Mouse (Mus musculus) T-helper 17 cell (primary cell): ENCODE measurements around the gene Crmp1.

Experiments
- in situ Hi-C, 2 experiments: fragments of 300-600 bp; cut with MboI, MseI; formaldehyde crosslinking; loops; 1 replicate in 1 of 2; 2 replicates in 1 of 2; pipeline ENCODE4 v1.15.1; 2025; ENCODE audit warnings: high pct_unique_total_duplicates in 2 of 2

Gene Crmp1

DNA sequence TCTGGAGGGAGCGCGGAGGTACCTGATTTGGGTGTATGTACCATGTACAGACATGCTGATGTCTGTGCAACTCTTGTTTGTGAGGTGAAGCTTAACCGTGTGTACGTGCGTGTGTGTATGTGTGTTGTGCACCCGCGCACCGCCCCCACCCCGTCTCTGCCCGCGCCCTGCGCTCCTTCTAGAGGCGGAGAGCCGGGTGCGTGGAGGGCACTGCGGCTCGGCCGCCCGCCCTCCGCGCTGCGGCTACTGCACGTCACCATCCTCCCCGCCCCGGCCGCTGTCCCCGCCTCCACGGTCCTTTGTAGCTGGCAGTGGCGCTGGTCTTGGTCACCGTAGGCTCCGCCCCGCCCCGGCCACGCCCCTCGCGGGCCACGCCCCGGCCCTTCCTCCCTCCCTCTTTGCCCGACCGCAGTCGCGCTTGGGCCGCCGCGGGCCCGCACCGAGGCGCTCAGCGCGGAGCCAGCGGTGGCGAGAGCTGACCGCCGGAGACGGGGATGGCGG, at the start of gene Crmp1:
Gene Crmp1 (plus strand): TSS at position 290 of the 501 bp plus-strand sequence.
- in situ Hi-C loops, result no loop called here

DNA sequence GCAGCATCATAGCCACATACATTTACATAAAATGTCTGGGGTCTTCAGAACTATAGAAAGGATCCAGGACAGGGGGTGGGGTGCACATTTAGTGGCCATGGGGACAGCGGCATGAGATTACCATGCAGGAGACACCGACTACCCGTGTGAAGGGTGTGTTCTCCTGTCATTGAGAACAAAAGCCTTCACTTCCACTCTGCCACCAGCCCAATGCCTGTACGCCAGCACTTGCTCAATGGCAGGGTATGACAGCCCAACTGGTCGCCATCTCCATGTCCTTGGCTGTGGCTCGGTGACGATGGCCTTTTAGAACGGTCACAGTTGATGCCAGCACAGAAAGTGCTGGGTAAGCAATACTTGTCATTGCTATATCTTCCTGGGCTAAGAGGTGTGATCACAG, 45.5 kb upstream of the Crmp1 start:
- in situ Hi-C loops, result no loop called here

DNA sequence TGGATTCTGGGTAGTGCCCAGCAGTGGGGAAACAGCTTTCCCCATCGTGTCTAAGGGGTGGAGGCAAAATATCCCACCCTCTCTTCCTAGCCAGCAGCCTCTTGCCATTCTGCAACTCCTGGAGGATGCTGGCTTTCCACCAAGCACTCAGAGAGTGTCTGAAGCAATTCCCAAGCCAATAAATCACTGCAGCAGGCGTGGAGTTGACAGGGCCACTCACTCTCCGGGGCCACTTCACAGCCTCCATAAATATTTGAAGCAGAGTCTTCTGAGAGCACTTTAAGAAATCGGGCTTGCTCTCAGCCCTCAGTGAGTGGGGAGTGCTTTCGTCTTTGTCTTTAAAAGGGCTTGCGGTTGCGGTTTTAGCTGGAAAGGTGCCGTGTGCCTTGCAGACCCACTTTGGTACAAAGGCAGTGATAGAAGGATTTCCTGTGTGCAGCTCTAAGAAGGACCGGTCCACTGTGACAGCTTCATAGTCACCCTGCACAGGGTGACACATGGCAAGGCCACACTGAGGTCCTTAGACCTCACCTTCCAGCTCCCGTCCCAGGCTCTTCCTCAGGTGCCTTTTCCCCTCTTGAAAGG, 45.0 kb upstream of the Crmp1 start:
- in situ Hi-C loops, result no loop called here

DNA sequence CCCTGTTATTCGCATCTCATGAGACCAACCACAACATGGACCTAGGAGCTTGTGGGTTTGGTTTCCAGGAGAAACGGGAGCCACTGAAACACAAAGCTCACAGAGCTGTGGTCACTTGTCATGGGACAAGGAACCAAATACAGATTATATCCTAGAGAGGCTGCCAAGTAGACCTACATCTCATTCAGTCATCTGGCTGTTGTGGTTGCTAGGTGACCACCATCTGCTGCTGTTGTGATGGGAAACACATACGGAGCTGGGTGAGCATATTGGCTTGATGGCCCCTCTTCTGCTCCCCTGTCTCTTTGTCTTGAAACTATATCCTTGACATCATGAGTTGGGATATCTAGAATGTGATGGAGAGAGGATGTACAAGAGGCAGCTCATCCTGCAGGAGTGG, 44.3 kb upstream of the Crmp1 start:
- in situ Hi-C loops, result no loop called here

DNA sequence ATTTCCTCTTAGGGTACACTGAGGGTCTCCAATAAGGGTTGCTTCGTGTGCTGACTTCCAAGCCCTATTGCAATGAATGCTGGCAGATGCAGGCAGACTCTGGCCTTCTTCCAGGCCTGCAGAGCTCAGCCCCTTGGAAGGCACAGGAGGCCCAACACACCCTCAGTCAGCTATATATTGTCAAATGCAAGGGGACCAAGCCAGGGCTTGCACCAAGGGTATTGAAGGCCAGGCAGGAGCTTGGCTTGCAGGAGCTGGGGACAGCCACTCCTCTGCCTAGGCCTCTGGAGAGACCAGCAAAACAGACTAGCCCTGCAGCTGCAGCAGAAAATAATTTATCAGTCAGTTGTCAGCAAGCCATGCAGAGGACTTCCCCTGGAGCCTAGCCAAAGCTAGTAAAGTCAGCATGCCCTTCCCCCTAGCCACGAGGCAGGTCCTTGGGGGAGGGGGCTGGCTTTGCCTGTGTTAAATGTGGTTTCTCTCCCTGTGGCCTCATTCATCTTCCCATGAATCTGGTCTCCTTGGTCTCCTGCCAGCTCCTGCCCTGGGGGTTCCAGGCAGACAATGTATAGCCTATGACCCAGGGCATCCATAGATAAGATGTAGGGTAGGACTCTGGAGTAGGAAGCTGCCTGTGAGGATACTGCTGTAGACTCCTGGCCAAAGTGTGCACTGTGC, 43.6 kb upstream of the Crmp1 start:
- in situ Hi-C loops, result no loop called here

DNA sequence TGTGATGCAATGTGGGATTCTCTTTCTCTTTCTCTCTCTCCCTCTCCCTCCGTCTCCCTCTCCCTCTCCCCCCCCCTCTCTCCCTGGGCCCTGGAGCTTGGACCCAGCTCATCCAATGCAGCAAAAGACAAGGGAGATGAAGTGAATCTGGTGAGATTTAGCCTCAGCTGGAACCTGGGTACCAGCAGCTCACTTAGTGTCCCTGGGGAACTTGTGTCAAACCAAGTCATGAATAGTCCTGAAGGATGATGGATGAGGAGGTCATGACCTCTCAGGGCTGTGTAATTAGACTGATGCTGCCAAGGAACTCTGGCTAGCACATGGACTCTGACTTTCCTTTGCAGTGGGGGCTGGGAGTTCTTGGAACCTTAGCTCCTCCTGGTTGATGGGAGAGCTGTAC, 39.5 kb upstream of the Crmp1 start:
- in situ Hi-C loops, result no loop called here

DNA sequence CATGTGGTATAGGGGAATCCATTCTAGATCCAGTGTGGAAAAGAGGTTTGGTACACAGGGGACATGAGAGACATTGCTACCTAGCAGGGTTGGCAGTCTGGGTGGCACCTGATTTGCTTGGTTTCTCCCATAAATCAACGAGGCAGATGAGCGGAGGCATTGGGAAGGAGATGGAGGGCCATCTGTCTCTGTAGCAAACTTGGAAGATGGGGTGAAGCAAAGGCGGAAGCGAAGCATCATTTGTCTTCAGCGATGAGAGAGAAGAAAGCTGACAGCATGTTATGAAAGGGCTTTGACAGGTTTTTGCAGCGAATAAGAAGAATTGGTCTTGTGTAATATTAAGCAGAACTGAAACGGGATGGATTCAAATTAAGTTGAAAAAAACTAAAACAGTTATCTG, 36.9 kb upstream of the Crmp1 start:
- in situ Hi-C loops, result no loop called here

DNA sequence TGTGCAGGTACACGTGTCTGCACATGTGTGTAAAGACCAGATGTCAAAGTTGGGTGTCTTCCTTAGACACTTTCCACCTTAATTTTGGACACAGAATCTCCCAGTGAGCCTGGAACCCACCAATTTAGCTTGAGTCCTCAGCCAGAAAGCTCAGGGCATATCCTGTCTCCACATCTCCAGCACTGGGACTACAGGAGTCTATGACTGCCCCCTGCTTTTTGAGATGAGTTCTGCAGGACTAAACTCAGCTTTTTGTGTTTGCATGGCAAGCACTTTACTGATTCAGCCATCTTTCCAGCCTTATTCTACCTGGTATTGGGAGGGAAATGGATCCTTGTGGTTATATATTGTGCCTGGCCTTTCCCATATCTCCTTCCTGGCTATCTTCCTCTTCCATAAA, 36.3 kb upstream of the Crmp1 start:
- in situ Hi-C loops, result no loop called here

DNA sequence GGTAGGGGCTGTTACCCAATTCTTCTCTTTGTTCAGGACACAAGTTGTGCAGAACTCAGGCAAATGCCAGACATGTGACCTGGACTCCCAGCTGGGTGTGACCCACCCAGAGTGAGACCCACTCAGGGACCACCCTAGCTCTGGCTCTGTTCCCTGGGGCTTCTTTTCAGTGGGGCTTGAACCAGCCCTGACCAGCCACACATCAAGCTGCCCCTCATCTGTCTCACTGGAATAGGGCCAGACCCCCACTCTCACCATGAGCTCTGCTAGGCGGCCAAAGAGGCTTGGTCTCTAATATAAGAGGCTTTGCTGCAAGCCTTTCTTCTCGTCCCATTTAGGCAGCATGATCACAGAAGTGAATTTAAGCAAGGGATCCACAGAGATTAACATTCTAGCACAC, 35.4 kb upstream of the Crmp1 start:
- in situ Hi-C loops, result no loop called here

DNA sequence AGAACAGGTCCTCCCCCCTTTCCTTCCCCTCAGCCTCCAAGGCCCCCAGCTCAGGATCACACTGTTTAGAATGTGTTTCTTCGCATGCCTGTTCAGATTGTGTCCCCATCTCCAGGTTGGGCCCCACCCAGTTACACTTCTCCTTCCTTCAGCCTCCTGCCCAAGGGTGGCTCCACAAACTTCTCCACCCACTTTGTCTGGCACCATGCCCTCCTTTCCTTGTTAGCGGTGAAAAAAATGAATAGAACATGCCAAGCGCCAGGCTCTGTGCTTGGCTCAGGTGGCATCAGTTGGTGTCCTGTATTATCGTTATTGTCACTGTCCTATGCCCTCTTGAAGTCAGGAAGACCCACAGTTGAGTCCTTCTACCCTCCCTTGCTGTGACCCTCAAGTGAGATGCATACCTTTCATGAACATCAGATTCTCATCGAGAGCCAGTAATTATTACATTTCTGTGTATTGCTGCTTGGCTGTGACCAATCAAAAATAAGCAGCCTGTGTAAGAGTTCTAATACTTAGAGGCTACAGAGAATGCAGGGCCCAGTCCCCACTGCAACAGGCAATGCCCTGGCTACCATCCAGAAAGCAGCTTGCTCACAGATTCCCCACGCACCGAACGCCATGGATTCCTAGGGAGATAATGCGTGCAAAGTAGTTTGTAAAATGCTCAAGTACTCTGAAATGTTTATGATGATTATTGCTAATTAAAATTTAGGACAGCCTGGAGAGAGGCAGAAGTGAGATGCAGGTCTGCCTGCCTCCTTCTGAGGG, 28.6 kb upstream of the Crmp1 start:
- in situ Hi-C loops, result no loop called here

DNA sequence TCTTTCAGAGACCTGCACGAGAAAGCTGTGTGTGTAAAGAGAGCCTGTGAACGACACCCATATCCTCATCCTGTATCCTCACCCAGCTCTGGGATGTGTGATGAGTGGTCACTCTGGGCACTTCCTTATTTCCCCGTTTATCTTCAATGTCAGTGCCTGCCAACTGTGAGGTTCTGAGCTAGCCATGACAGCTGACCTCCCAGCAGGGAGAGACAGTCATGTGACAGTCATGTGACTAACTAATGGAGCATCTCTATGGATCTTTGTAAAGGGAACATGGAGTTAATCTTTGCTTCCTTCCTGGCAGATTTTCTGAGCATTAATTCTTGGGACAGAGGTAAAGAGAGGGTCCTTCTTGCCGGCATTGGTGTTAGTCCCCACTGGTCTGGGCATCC, 28.0 kb upstream of the Crmp1 start:
- in situ Hi-C loops, result no loop called here

DNA sequence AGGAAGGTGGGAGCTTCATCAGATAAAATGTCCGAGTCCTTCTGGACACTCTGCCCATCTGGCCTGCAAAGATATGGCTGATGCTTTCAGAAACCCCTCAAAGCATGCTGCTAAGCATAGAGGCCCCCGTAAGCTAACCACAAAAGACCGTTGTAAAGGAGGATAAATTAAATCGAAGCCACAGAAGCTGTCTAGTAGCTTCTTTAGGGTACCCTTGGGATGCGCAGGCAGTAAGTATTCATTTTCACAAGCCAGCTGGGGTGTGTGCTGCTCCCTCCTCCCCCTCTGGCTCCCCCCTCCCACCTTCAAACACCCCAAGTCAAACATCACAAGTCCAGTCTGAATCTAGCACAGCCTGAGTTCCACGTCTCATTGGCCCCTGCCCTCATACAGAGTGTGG, 27.1 kb upstream of the Crmp1 start:
- in situ Hi-C loops, result no loop called here

DNA sequence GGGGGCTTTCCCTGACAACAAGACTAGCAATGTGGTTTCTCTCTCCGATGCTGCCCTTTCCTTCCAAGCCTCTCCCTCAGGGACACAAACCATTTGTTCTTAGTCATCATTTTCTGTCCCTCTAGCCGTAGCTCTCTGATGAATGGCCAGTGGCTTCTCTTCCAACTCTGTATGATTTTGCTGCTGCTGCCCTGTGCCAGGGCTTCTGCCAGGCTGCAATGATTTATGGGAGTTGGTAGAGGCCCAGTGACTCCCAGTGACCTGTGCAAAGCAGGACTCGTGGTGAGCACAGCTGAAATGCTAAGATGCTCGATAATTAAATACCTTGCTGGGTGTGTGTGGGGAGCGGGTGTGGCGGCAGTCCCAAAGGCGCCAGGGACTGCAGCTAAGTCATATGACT, 26.5 kb upstream of the Crmp1 start:
- in situ Hi-C loops, result no loop called here

DNA sequence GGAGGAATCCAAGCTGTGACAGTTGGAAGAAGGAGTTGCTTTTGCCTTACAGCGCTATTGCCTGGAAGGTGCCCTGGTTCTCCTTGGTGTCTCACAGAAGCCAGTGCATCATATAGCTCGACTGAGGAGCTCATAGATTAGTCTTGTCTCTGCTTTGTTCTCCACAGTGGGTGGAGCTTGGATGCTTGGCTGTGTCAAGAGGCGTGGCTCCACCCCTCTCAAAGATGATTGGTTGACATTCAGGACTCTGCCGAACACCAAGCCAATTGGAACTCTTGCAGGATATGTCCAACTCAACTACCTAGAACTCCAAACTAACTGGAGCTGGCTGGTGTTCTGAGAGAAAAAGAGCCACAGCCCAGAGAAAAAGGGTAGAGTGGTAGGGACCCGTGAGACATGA, 22.1 kb upstream of the Crmp1 start:
- in situ Hi-C loops, result no loop called here

DNA sequence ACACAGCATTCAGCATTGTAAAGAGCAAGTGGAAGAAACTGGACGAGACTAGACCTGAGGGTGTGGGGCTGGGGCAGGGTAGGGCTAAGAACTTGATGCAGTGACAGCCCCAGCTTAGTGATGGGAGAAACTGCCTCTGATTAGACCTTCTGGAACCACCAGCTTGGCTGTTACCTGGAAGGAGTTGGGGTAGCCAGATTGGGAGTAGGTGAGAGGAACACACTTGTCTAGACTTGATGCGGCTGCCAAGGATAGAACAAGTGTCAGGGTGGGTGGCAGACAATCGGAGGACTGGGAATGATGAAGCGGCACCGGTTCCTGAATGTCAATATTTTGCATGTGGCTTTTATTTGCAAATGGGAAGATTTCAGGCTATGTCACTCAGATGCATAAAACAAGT, 21.2 kb upstream of the Crmp1 start:
- in situ Hi-C loops, result no loop called here

DNA sequence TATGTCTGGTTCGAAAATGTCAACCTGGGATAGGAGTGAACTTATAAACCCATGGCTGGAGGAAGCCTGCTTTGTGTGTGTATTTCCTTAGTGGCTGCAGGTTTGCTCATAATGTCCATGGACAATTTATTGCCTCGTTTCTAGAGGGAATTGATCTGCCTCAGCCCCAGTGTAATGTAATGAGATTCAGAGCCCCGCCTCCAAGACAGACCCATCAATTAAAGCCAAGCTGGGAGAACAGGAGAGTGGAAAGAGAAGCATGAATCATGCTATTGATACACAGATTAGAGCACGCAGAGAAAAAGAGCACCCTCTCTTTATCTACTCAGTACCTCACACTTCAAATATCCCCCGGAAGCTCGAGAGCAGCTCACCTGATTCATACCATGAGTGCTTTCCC, 20.2 kb upstream of the Crmp1 start:
- in situ Hi-C loops, result no loop called here

DNA sequence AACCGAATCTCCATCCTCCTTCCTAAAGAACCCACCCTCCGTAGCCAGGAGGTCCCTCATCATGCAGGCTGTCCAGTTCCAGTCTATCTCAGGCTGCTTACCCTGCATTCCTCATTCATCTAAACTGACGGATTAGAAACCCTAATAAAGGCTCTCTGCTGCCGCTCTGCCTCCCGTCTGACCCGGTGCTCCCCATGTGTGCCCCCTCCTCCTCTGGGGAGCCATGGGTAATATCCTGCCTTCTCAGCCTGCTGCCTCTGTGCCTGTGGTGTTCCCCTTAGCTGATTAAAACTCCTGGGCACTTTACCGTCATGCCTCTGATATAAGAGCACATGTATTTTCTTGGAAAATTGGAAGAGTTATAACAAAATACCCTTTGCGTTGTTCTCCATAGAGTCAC, 19.4 kb upstream of the Crmp1 start:
- in situ Hi-C loops, result no loop called here

DNA sequence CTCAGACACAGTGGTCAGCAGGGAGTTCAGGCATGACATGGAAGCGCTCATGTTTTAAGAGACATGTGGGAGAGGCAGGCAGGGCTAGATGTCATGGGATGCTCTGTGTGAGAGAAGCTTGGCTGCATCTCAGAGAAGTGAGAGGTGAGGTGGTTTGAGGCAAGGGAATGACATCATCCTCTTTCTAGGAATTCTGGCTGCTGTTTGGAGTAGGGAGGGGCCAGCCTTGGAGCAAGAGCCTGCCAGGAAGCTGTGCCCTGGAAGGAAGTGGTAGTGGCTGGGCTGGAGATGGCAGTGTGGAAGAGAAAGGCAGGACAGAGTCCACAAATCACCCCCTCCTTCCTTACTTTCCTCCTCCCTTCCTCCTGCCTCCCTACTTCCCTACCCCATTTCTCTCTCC, 16.0 kb upstream of the Crmp1 start:
- in situ Hi-C loops, result no loop called here

DNA sequence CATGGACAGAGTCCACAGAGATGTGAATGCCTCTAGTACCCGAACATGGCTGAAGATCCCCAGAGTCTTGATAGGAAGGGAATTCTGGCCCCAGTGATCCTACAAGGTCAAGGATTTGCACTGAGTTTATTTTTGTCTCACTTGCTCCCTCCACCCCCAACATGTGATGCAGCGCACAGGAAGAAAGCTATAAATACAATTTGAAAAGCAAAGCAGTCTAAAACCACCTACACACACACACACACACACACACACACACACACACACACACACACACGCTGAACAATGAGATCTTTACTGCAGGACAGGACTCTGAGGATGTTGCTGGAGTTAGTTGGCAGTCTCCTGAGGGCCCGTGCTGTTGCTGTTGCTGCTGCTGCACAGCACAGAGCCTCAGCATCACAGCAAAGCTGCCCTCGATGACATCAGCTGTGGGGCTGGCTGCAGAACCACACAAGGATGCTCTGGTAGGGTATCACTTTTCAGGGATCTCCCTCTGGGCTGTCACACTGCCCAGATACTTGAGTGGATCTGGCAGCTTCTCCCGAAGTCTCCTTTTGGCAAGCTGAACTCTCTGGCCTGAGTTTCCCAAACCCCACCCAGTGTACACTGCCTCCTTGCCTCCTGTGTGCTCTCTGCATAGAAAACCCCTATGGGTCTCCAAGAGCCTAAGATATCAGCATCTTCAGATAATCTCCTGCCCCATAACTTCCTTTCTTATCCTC, 13.6 kb upstream of the Crmp1 start:
- in situ Hi-C loops, result no loop called here

DNA sequence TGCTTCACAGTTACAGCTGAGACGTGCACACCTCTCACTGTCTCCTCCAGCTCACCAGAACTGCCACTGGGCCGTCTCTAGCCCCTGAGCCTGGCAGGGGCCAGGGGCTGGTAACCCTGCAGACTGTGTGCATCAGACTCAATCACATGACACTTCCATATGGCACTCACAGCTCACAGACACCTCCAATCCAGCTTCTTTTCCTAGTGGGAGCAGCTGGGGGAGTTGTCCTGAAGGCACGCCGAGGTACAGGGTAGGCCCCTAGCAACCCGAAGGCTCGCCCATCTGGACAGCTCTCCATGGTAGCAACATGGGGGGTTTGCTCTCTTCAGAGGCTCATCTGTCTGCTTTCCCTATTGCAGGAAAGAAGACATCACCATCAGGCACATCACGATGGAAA, 12.8 kb upstream of the Crmp1 start:
- in situ Hi-C loops, result no loop called here

DNA sequence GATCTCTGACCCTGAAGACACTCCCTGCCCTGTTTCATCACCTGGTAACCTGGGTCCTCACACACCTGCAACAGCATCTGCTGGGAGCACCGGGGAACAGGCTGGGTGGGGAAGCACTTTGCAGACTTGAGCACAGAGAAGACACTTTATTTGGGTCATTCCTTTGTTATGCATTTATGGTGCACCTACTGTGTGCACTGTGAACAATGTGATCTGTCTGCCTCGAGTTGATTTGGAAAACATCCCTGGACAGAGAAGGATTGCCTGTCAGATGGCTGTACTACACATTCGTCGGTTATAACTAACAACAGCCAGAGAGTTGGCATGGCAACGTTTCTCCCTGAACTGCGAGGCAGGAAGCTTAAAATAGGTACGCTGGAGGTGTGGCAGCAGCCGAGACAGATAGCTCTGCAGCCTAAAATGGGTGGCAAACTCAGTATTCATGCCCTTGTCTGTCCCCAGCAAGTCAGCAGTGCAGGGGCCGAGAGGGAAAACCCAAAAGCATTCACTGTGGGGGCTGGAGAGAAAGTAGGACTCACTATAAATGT, 8.7 kb upstream of the Crmp1 start:
- in situ Hi-C loops, result no loop called here

DNA sequence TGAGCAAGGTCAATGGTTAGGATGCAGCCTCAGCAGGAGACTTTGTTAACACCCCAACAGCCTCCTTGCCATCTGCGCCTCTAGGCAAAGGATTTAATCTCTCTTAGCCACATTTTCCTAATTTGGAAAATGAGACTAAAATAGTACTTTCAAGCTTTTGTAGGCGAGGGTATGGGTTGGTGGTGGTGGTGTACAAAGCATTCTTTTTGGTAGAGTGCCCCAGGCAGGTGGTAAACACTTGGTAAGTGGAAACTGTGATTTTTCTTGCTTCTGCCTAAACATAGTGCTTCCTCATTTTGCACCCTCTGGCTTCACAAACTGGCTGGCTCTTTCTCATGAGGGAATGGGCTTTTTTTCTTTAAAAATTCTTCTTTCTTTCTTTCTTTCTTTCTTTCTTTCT, 3.1 kb upstream of the Crmp1 start:
- in situ Hi-C loops, result no loop called here
